ENCODE assay signal across 15 mouse cellular contexts in genomic region chr6:137146910-137147309, GRCm38 (mm10).
"Had no signal": no experiment of that assay in that cellular context is flagged by ENCODE, and none has a peak within 500 bp of the region (broad histone marks: within the 10 kb centered on the region; RNA-seq: fewer than 3 reads in every experiment).

No protein-coding gene starts in this region.

- H3K27ac ChIP-seq: kidney, embryonic 15.5 days; left cerebral cortex, adult 2 months; liver, embryonic 14.5 days had no signal

- H3K36me3 ChIP-seq: kidney, embryonic 15.5 days; lung, embryonic 15.5 days had no signal

- DNase-seq: kidney, postnatal 10 days; kidney, postnatal 36 days; layer of hippocampus, postnatal 36 days; liver, postnatal 0 days; lung, postnatal 10 days; lung, postnatal 36 days; midbrain, embryonic 14.5 days; thymus, adult 18-20 months; thymus, postnatal 36 days had no signal

- ATAC-seq: liver, postnatal 0 days had no signal

- H3K9ac ChIP-seq: kidney, embryonic 15.5 days; liver, embryonic 14.5 days; liver, postnatal 0 days; lung, embryonic 15.5 days had no signal

- H3K9me3 ChIP-seq: kidney, embryonic 15.5 days; lung, embryonic 15.5 days had no signal

- H3K4me1 ChIP-seq: megakaryocyte, embryonic 14.5 days had no signal

- H3K4me3 ChIP-seq: kidney, embryonic 15.5 days; left cerebral cortex, adult 2 months; lung, embryonic 15.5 days; megakaryocyte, embryonic 14.5 days had no signal

- H3K27me3 ChIP-seq: kidney, embryonic 15.5 days; lung, embryonic 15.5 days; megakaryocyte, embryonic 14.5 days had no signal

- H3K4me2 ChIP-seq: kidney, embryonic 15.5 days; lung, embryonic 15.5 days; midbrain, embryonic 11.5 days had no signal
